Mouse (Mus musculus): ENCODE results near the gene Fam241b.

Fam241b gene

GRCm38 (mm10) chr10:62143820-62144219 lies at the start of gene Fam241b:
TSS of gene Fam241b (minus strand) at chr10:62143920.
- no peak for DNase-seq (ENCODE audit: low read depth, low spot score)

- DNase-seq (ENCODE audit: low read depth, low spot score), result peak; percentile 97
Measured at GRCm38 (mm10) chr10:62192701-62193157, 49.0 kb upstream of the Fam241b start.

GRCm38 (mm10) chr10:62190821-62191220 lies 47.1 kb upstream of the Fam241b start:
- DNase-seq (ENCODE audit: low read depth, low spot score), result no peak

DNA sequence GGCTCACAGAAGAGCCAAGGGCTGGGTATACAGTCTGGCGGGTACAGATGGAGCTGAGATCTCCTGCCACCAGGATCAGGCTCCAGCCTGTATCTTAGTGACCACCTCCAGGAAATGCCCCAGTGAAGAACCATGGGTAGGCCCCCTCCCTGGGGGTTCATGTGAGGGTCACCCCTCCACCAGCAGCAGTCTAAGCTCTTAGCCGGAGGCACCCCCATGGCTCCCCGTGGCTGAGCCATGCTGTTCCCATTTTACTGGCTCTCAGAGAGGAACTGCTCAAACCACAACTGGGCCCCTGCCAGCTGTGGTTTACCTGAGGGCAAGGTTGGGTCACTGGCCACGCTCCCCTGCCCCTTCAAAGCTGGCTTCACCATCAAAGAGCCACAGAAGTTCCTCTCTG lies 46.2 kb upstream of the Fam241b start:
- no peak for DNase-seq (ENCODE audit: low read depth, low spot score)

GRCm38 (mm10) chr10:62189303-62189702 lies 45.6 kb upstream of the Fam241b start:
- DNase-seq (ENCODE audit: low read depth, low spot score), result no peak

DNA sequence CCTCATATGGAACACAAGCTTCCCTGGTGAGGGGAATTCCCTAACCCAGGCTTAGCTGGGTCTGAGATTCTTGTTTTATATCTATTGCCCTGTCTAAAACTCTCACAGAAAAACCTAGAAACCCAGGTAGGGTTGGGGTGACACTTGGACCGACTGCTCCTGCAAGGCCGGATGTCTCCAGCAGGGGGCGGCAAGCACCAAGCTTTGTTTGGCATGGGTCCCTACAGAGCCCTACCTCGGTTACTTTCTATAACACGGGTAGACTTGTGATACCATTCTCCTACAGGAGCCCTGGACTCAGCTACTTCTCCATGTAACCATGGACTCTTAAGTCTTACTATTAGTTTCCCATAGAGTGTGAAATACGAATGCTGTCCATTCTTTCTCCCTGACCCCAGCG lies 43.2 kb upstream of the Fam241b start:
- peak; percentile 82 for DNase-seq (ENCODE audit: low read depth, low spot score)

DNA sequence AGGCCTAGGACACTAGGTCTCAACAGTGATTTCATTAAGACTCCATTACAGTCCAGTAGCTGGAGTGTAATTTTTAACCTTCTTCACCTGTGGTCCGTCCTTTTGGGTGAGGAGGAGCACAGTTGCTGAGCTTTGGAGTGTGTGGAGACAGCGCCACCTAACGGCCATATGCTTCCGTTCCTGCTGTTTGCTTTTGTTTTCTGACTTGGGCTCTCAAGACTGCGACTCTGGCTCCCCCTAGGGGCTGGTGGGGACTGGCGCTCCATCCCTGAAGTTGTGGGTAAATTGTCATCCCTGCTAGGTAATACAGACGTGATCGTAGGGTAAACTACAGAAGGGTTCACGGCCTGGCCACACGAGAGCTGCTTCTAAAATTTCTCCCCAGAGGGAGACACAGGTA lies 39.3 kb upstream of the Fam241b start:
- DNase-seq (ENCODE audit: low read depth, low spot score), result peak; percentile 98

DNA sequence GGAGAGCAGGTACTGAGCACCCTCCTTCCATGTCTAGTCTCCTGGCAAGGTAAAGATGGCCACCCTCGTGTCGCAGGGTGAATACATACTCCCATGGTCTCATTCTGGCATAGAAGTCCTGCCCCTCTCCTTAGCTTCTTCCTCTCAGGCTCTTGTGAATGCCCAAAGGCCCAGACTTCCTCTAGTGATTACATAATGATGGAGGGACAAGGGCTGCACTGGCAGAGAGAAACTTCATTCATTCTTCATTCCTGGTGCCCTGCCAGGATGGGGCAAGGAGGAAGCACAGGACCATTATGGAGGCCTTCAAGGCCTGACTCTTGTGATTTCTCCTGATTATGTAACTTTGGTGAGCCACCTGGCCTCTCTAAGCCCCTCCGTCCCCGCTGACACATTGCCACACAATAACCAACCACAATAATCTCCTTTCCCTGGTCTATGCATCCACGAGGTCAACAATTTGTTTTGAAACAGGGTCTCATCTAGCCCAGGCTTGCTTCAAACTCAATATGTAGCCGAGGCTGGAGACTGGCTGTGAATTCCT lies 38.8 kb upstream of the Fam241b start:
- DNase-seq (ENCODE audit: low read depth, low spot score), result no peak

DNA sequence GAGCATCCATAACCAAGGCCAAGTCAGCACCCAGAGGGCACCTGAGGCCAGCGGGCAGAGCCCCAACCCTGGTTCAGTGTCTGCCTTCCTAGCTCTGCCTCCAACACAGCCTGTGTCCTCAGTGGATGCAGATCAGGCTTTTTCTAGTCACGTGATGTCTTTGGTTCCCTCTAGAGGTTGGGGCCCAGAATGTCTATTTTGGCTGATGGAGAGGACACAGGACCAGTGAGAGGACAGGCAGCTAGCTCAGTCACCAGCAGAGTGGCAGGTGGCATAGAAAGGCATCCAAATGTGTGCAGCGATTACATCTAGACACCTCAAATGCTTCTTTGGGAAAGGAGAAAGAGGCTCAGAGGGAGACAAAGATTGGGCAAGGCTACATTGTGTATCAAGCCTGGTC lies 38.0 kb upstream of the Fam241b start:
- DNase-seq (ENCODE audit: low read depth, low spot score), result peak; percentile 92

- DNase-seq (ENCODE audit: low read depth, low spot score), result no peak
Measured at GRCm38 (mm10) chr10:62179944-62180343, 36.2 kb upstream of the Fam241b start.

DNA sequence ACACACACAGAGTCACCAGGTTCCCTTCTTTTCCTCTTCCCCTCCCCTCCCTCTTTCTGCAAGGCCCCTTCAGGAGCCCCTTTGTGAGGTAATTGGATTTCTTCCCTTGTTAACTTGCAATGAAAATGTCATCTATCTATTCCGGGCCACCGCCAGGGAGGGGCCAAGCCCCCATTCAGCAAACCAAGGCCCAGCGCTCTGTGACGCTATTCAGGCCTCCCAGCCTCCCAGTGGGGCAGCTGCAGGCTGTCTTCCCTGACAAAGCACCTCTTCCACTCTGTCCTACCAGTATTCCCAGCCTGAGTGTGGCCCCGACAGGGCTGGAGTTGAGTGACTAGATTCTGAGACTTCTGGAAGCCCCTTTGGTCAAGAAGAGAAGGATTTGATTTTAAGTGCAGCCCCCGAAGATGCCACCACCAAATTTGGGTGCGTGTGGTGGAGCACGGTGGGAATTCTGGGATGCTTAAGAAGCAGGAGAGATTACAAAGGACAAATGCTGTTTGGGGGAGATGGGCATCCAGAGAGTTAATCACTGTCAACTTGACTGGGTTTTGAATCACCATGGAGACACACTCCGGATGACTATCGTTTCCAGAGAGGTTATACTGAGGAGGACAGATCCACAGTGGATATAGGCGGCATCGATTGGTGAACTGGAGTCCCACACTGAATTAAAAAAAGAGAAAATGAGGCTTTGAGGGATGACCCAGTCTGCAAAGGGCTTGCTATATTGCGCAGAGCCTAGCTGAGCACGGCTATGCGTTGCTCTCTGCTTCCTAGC lies 31.0 kb upstream of the Fam241b start:
- DNase-seq (ENCODE audit: low read depth, low spot score), result no peak

DNA sequence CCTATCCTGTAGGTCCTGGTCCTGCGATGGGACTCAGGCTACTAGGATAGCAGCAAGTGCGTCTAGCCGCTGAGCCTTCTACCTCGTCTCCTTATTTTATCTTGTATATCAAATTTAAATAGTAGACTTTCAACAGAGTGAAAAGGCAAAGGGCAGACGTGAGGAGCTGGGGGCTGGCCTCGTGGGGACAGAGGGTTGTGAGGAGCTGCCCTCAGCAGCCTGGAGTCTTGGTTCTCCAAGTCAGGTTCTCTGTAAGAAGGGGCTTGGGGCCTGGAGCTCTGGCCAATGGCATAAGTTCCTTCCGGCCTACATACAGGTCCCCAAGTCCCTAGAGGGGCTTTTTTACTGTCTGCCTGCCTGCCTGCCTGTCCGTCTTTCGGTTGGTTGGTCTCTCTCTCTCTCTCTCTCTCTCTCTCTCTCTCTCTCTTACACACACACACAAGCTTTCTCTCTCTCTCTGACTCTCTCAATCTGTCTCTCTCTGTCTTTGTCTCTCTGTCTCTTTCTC lies 30.3 kb upstream of the Fam241b start:
- DNase-seq (ENCODE audit: low read depth, low spot score), result no peak

DNA sequence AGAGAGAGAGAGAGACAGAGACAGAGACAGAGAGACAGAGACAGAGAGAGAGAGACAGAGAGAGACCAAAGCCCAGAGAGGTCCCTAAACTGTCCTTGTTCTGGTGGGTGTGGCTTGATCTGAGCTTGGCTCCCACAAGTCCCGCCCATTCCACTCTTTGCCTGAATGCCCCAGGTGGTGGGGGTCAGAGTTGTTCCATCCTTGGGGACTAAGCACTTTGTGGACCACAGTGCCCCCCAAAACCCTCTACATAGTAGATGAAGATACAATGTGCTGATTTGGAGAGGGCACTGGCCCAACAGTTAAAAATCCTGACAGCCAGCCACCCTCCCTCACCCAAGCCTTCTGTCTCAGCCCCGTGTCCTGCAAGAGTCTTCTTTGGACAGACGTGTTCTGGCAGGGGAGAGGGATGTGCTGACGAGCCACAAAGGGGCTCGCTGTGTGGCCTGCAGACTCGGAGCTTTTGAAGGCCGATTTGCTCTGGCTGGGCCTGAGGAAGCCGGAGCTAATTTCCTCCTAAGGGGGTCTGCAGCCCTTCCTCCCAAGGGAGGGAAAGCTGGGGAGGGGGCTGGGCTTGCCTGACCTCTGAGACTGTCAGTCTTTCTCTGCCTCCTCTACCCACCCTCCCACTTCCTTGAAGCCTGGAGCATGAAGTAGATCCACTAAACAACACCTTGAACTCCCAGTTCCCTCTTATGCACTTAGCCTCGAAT lies 29.3 kb upstream of the Fam241b start:
- no peak for DNase-seq (ENCODE audit: low read depth, low spot score)

DNA sequence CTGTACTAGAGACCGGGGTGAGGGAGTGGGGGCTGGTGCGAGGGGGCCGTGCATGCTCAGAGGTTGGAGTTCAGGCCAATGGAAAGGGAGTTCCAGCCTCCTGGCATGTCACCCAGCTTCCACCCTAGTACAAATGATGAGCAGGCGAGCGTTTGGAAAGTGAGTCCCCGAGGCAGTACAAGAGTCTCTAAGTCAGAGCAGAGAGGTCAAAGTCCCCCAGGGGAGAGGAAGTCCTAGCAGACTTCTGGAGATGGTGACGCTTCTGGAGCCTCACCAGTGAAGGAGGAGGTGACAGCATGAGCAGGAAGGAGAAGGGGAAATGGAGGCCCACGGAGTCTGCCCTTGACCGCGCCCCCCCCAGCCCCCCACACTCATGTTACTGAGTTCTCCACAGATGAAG lies 18.7 kb upstream of the Fam241b start:
- no peak for DNase-seq (ENCODE audit: low read depth, low spot score)

GRCm38 (mm10) chr10:62149929-62150328 lies 6.2 kb upstream of the Fam241b start:
- DNase-seq (ENCODE audit: low read depth, low spot score), result no peak

DNA sequence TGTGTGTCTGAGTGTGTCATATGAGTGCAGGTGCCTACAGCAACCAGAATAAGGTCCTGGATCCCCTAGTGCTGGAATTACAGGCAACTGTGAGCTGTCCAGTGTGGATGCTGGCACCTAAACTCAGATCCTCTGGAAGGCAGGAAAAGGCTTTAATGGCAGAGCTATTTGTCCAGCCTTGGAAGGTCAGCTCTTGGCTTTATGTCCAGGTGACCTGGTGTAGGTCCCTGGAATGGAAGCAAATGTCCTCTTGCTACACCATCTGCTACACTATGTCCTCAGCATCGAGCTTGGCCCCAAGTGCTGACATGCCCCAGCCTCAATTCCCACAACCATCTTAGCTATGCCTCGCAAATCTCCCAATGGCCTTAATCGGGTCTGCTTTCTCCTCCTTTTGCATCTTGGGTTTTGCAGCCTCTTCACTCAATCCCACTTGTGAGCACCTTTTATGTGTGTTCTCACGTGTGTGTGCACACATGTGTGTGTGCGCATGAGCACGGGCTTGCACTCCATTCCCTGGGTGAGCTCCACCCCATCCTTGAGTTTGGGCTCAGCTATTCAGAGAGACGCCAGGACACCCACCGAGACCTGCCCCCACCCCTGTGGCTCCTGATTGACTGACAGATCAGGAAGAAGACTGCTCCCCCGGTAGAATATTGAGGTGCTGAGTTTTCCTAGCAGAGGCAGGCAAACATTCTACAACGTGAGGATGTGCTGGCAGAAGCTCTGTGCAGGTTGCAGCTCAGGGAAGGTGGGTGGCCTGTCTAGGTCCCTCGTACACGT lies 3.9 kb upstream of the Fam241b start:
- DNase-seq (ENCODE audit: low read depth, low spot score), result peak; percentile 81

GRCm38 (mm10) chr10:62145957-62146356 lies 2.2 kb upstream of the Fam241b start:
- no peak for DNase-seq (ENCODE audit: low read depth, low spot score)

- DNase-seq (ENCODE audit: low read depth, low spot score), result no peak
Measured at GRCm38 (mm10) chr10:62138040-62138439, 5.7 kb downstream of the Fam241b start.

- DNase-seq (ENCODE audit: low read depth, low spot score), result no peak
Measured at GRCm38 (mm10) chr10:62137150-62137549, 6.6 kb downstream of the Fam241b start.

DNA sequence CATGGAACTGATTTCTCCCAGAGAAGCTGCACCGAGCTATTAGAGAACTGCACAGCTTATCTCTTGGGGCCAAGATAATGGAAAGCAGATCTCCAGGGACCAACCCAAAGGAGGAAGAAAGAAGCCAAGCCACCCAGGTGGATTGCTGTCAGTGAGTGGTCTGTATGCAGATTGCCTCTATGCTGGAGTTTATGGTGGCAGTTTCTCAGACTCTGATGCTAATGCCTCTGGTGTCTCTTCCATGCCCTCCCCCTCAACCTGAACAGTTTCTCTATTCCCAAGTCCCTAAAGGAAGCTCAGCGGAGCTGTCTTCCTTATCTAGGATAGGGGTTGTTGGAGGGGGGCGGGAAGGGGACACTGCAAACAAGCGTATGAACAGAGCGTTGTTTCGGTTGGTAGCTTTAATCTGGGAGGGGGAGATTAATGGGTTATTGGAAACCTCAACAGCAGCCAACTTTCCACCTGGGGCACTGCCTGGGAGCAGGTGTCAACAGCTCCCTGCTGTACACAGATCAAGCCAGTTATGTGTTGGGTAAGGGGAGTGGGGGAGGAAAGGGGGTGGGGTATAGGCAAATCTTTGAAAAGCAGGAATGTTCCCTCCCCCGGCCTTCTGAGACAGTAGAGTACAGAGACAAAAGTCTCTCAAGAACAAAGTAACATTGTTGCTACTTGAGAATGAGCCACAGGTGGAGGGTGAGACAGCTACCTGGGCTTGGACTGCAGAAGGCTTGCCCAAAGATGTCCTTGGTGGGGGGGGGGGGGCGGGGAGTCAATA lies 7.8 kb downstream of the Fam241b start:
- no peak for DNase-seq (ENCODE audit: low read depth, low spot score)

- DNase-seq (ENCODE audit: low read depth, low spot score), result no peak
Measured at GRCm38 (mm10) chr10:62132691-62133281, 10.9 kb downstream of the Fam241b start, which contains the start of gene Neurog3. TSS of gene Neurog3 (plus strand) at chr10:62133090.

Data from brain, adult 2 months (tissue).